Mouse (Mus musculus): ENCODE results near the gene Psmb4. TPM values are rescaled to one million over a fixed set of nuclear protein-coding genes. Genes with fewer than 3 reads are reported as not detected.
"Not testable (repeated sequence)": the region's sequence is repeated elsewhere in the genome, so short reads cannot be mapped to it uniquely, and the experiment has no call there.

Gene Psmb4
- total and polyA plus RNA-seq, 3 experiments: 481 to 798 (median 554) TPM

DNA sequence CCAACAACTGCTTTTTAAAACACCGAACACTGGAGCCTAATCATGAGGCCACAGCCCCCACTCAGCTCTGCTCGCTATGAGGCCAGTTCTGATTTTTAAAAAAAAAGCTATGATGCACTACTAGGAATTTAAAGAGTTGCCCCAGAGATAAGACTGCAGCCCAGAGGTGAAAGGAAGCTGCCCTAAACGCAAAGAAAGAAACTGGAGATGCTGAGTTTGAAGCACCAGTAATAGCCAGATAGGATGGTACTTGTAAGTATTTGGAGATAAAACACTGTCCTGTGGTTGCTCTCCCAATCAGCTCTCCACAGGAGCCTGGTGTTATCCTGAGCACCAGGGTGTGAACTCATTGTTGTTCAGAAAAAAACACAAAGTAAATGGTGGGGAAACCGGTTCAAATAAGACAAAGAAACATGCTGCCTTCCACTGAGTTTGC, 39.6 kb upstream of the Psmb4 start:
- dilution Hi-C loops (cut with MboI; ENCODE audit: extremely low pct_ligation_motif_present, extremely low pct_unique_long_range_greater_than_20kb, low sequenced_read_pairs); H3K79me2 ChIP-seq (replicated peaks; ENCODE audit: control insufficient read depth, extremely low read depth, insufficient read depth, poor library complexity, severe bottlenecking); DNase-seq (ENCODE audit: extremely low read depth); H3K4me1 ChIP-seq (ENCODE audit: control insufficient read depth in 1 of 2, insufficient read depth in 2 of 2); H3K27me3 ChIP-seq (replicated peaks); H3K27ac ChIP-seq (ENCODE audit: insufficient read depth, low read depth); H3K36me3 ChIP-seq (replicated peaks in 1 of 2; ENCODE audit: control insufficient read depth in 1 of 2, insufficient read depth in 1 of 2, low read length in 1 of 2); H3K4me3 ChIP-seq (replicated peaks in 1 of 3; ENCODE audit: low read depth in 2 of 3, low read length in 2 of 3, poor library complexity in 1 of 3); H3K4me2 ChIP-seq (ENCODE audit: insufficient read depth, low read depth, poor library complexity, severe bottlenecking); H3K9ac ChIP-seq (ENCODE audit: insufficient read depth, low read depth); H3K9me3 ChIP-seq (replicated peaks; ENCODE audit: low read length); in situ Hi-C loops (cut with MboI; ENCODE audit: low pct_ligation_motif_present, low pct_unique_long_range_greater_than_20kb, low sequenced_read_pairs): not testable (repeated sequence)

DNA sequence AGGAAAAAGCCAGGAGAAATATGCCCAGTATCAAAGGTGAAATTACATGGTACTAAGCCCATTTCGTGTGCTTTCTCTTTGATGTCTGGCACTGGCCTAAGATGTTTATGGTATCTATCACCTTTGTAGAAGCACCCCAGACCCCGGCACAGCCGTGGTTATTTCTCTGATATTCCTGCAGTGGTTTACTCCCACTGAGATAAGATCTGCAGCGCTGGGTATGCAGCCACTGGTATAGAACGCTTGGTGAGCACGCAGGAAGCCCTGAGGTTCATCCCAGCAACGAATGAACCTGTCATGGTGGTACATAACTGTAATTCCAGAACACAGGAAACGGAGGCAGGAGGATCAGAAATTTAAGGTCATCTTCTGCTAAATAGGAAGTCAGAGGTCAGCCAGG, 37.9 kb upstream of the Psmb4 start:
- Histone ChIP-seq H3K4me1 (ENCODE audit: control insufficient read depth in 1 of 2, insufficient read depth in 2 of 2) (no peaks in the 10 kb centered on the region; a peak in 1 of 4 replicates), H3K4me3 (replicated peaks in 1 of 3; ENCODE audit: low read depth in 2 of 3, low read length in 2 of 3, poor library complexity in 1 of 3) (no peak overlapping the region), H3K9me3 (replicated peaks; ENCODE audit: low read length) (no peaks in the 10 kb centered on the region), H3K36me3 (replicated peaks in 1 of 2; ENCODE audit: control insufficient read depth in 1 of 2, insufficient read depth in 1 of 2, low read length in 1 of 2) (no peaks in the 10 kb centered on the region), H3K27ac (ENCODE audit: insufficient read depth, low read depth) (no peak overlapping the region), H3K9ac (ENCODE audit: insufficient read depth, low read depth) (no peak overlapping the region), H3K79me2 (replicated peaks; ENCODE audit: control insufficient read depth, extremely low read depth, insufficient read depth, poor library complexity, severe bottlenecking) (no peaks in the 10 kb centered on the region), H3K4me2 (ENCODE audit: insufficient read depth, low read depth, poor library complexity, severe bottlenecking) (no peak overlapping the region), H3K27me3 (replicated peaks) (peaks cover 3% of the 10 kb centered on the region)
- no peak for TF ChIP-seq ZMIZ1 (IDR thresholded peaks at IDR 0.05; ENCODE audit: low read depth, low read length)
- TF ChIP-seq EP300 (IDR thresholded peaks at IDR 0.05; ENCODE audit: low read length): no peak
- TF ChIP-seq MAFK (IDR thresholded peaks at IDR 0.05; ENCODE audit: insufficient replicate concordance, low read length): no peak
- TF ChIP-seq MAX (IDR thresholded peaks at IDR 0.05; ENCODE audit: low read length): no peak
- TF ChIP-seq CHD2 (IDR thresholded peaks at IDR 0.05; ENCODE audit: low read length): no peak
- no peak for TF ChIP-seq SIN3A (IDR thresholded peaks at IDR 0.05; ENCODE audit: low read length)
- no peak for TF ChIP-seq CTCF (conservative IDR thresholded peaks at IDR 0.05 in 1 of 2, IDR thresholded peaks at IDR 0.05 in 1 of 2; ENCODE audit: low read depth in 2 of 2, low read length in 2 of 2)
- TF ChIP-seq NRF1 (IDR thresholded peaks at IDR 0.05; ENCODE audit: low read depth, low read length): no peak
- no peak for TF ChIP-seq USF2 (conservative IDR thresholded peaks at IDR 0.05; ENCODE audit: low read depth, low read length)
- TF ChIP-seq HCFC1 (IDR thresholded peaks at IDR 0.05; ENCODE audit: low read depth, low read length): no peak
- TF ChIP-seq SMC3 (IDR thresholded peaks at IDR 0.05; ENCODE audit: low read depth, low read length): no peak
- TF ChIP-seq MXI1 (IDR thresholded peaks at IDR 0.05; ENCODE audit: low read depth, low read length): no peak
- TF ChIP-seq PAX5 (IDR thresholded peaks at IDR 0.05; ENCODE audit: low read length): no peak
- no peak for TF ChIP-seq ZC3H11A (IDR thresholded peaks at IDR 0.05; ENCODE audit: low read depth, low read length)
- TF ChIP-seq IRF4 (IDR thresholded peaks at IDR 0.05; ENCODE audit: low read depth, low read length): no peak
- no peak for TF ChIP-seq MEF2A (IDR thresholded peaks at IDR 0.05; ENCODE audit: borderline replicate concordance, low read depth, low read length)
- in situ Hi-C loops (cut with MboI; ENCODE audit: low pct_ligation_motif_present, low pct_unique_long_range_greater_than_20kb, low sequenced_read_pairs) (no loop called here), dilution Hi-C loops (cut with MboI; ENCODE audit: extremely low pct_ligation_motif_present, extremely low pct_unique_long_range_greater_than_20kb, low sequenced_read_pairs) (no loop called here)
- no peak for DNase-seq (ENCODE audit: extremely low read depth)

DNA sequence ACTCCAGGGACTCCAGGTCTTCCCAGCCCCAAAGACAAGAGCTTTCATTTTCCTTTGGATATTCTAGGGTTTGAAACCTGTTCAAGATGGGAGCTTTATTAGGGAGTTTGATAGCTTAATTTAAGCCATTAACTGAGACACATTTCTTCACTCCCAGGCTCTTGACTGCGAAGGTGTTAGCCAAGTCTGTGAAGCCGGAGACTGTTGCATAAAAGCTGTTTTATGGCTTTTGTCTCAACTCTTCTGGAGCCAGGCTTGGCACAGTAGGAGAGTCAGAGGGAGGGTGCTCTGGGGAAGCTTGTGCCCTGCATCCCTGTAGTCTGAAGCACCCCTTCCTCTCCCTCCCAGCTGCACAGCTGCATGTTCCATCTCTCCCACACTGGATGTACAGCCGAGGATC, 35.6 kb upstream of the Psmb4 start:
- H3K79me2 ChIP-seq (replicated peaks; ENCODE audit: control insufficient read depth, extremely low read depth, insufficient read depth, poor library complexity, severe bottlenecking): no peaks in the 10 kb centered on the region
- DNase-seq (ENCODE audit: extremely low read depth): no peak
- H3K27me3 ChIP-seq (replicated peaks): peaks cover 3% of the 10 kb centered on the region
- in situ Hi-C loops (cut with MboI; ENCODE audit: low pct_ligation_motif_present, low pct_unique_long_range_greater_than_20kb, low sequenced_read_pairs): no loop called here
- no peaks in the 10 kb centered on the region for H3K36me3 ChIP-seq (replicated peaks in 1 of 2; ENCODE audit: control insufficient read depth in 1 of 2, insufficient read depth in 1 of 2, low read length in 1 of 2)
- no peak overlapping the region for H3K4me3 ChIP-seq (replicated peaks in 1 of 3; ENCODE audit: low read depth in 2 of 3, low read length in 2 of 3, poor library complexity in 1 of 3)
- no peaks in the 10 kb centered on the region for H3K9me3 ChIP-seq (replicated peaks; ENCODE audit: low read length)
- H3K4me2 ChIP-seq (ENCODE audit: insufficient read depth, low read depth, poor library complexity, severe bottlenecking): no peak overlapping the region
- no peak for TF ChIP-seq CHD2 (IDR thresholded peaks at IDR 0.05; ENCODE audit: low read length)
- TF ChIP-seq ZKSCAN1 (IDR thresholded peaks at IDR 0.05; ENCODE audit: borderline replicate concordance, low read depth, low read length): no peak
- no peak for TF ChIP-seq MEF2A (IDR thresholded peaks at IDR 0.05; ENCODE audit: borderline replicate concordance, low read depth, low read length)
- peaks cover 6 to 10% of the 10 kb centered on the region in 2 experiments for H3K4me1 ChIP-seq (ENCODE audit: control insufficient read depth in 1 of 2, insufficient read depth in 2 of 2)
- H3K27ac ChIP-seq (ENCODE audit: insufficient read depth, low read depth): no peak overlapping the region
- dilution Hi-C loops (cut with MboI; ENCODE audit: extremely low pct_ligation_motif_present, extremely low pct_unique_long_range_greater_than_20kb, low sequenced_read_pairs): no loop called here
- H3K9ac ChIP-seq (ENCODE audit: insufficient read depth, low read depth): no peak overlapping the region

Measured in CH12.LX (cell line).